Mouse (Mus musculus): Measurements from ENCODE around the gene Plod3. TPM values are rescaled to one million over a fixed set of nuclear protein-coding genes. Genes with fewer than 3 reads are reported as not detected.

Plod3 gene
- polyA plus RNA-seq, 1 experiment from 2014 or later, result 21.7 TPM

- no peak for ATAC-seq
- H3K4me2 ChIP-seq (ENCODE audit: low read length), result peak within 1 kb of the TSS; percentile 93
These were observed 1.1 kb downstream of the Plod3 start, which contains the start of gene Znhit1 for GRCm38 (mm10) chr5:136987934-136988271. Znhit1 (minus strand) TSS chr5:136988021.

GRCm38 (mm10) chr5:136988420-136988819 is 1.6 kb downstream of the Plod3 start:
- H3K4me1 ChIP-seq (ENCODE audit: control insufficient read depth, insufficient read depth, low read length), result peaks cover 8% of the 10 kb centered on the region
- no peaks in the 10 kb centered on the region for H3K9me3 ChIP-seq (replicated peaks; ENCODE audit: control insufficient read depth, low read length)
- H3K27ac ChIP-seq (ENCODE audit: low read depth, low read length), result no peak overlapping the region
- H3K4me3 ChIP-seq (ENCODE audit: low read depth, low read length), result peak overlapping the region; percentile 87
- H3K9ac ChIP-seq (ENCODE audit: low read length), result peak overlapping the region; percentile 98
- DNase-seq (ENCODE audit: low spot score) (peak; percentile 33), ATAC-seq (no peak)
- WGBS, result 74% methylated on average over 4 of the region's 7 CpGs
- H3K27me3 ChIP-seq (replicated peaks; ENCODE audit: control insufficient read depth, insufficient read depth, low read length), result no peaks in the 10 kb centered on the region
- H3K36me3 ChIP-seq (ENCODE audit: control insufficient read depth, insufficient read depth, low read length), result peaks cover 54% of the 10 kb centered on the region
- peak overlapping the region; percentile 93 for H3K4me2 ChIP-seq (ENCODE audit: low read length)

More at GRCm38 (mm10) chr5:136987934-136988271, 1.1 kb downstream of the Plod3 start, which contains the start of gene Znhit1:
- peaks cover 8% of the 10 kb centered on the region for H3K4me1 ChIP-seq (ENCODE audit: control insufficient read depth, insufficient read depth, low read length)
- peak; percentile 32 for DNase-seq (ENCODE audit: low spot score)
- H3K27me3 ChIP-seq (replicated peaks; ENCODE audit: control insufficient read depth, insufficient read depth, low read length), result no peaks in the 10 kb centered on the region
- no peaks in the 10 kb centered on the region for H3K9me3 ChIP-seq (replicated peaks; ENCODE audit: control insufficient read depth, low read length)
- peaks cover 50% of the 10 kb centered on the region for H3K36me3 ChIP-seq (ENCODE audit: control insufficient read depth, insufficient read depth, low read length)
- peak within 1 kb of the TSS; percentile 98 for H3K9ac ChIP-seq (ENCODE audit: low read length)
- H3K27ac ChIP-seq (ENCODE audit: low read depth, low read length), result peak within 1 kb of the TSS; percentile 94
- WGBS, result 7% methylated on average over 12 of the region's 12 CpGs
- H3K4me3 ChIP-seq (ENCODE audit: low read depth, low read length), result peak within 1 kb of the TSS; percentile 87

GRCm38 (mm10) chr5:136989801-136990200 is 3.0 kb downstream of the Plod3 start:
- WGBS, result 84% methylated on average over 6 of the region's 6 CpGs
- no peak for ATAC-seq
- Histone ChIP-seq H3K36me3 (ENCODE audit: control insufficient read depth, insufficient read depth, low read length) (peaks cover 60% of the 10 kb centered on the region), H3K4me2 (ENCODE audit: low read length) (no peak overlapping the region), H3K27me3 (replicated peaks; ENCODE audit: control insufficient read depth, insufficient read depth, low read length) (no peaks in the 10 kb centered on the region), H3K27ac (ENCODE audit: low read depth, low read length) (no peak overlapping the region), H3K4me1 (ENCODE audit: control insufficient read depth, insufficient read depth, low read length) (peaks cover 8% of the 10 kb centered on the region), H3K9me3 (replicated peaks; ENCODE audit: control insufficient read depth, low read length) (no peaks in the 10 kb centered on the region), H3K9ac (ENCODE audit: low read length) (no peak overlapping the region), H3K4me3 (ENCODE audit: low read depth, low read length) (no peak overlapping the region)
- DNase-seq (ENCODE audit: low spot score), result no peak

- DNase-seq (ENCODE audit: low spot score) (no peak), ATAC-seq (no peak)
- no peak overlapping the region for H3K9ac ChIP-seq (ENCODE audit: low read length)
- H3K4me1 ChIP-seq (ENCODE audit: control insufficient read depth, insufficient read depth, low read length), result no peaks in the 10 kb centered on the region
- no peaks in the 10 kb centered on the region for H3K27me3 ChIP-seq (replicated peaks; ENCODE audit: control insufficient read depth, insufficient read depth, low read length)
- 78% methylated on average over 4 of the region's 5 CpGs for WGBS
- no peak overlapping the region for H3K4me2 ChIP-seq (ENCODE audit: low read length)
- H3K9me3 ChIP-seq (replicated peaks; ENCODE audit: control insufficient read depth, low read length), result no peaks in the 10 kb centered on the region
- no peak overlapping the region for H3K4me3 ChIP-seq (ENCODE audit: low read depth, low read length)
- H3K36me3 ChIP-seq (ENCODE audit: control insufficient read depth, insufficient read depth, low read length), result peaks cover 24% of the 10 kb centered on the region
- no peak overlapping the region for H3K27ac ChIP-seq (ENCODE audit: low read depth, low read length)
These were observed 12.6 kb downstream of the Plod3 start for GRCm38 (mm10) chr5:136999449-136999848.

- WGBS, result 88% methylated on average over 2 of the region's 2 CpGs
- Histone ChIP-seq H3K4me2 (ENCODE audit: low read length) (no peak overlapping the region), H3K9me3 (replicated peaks; ENCODE audit: control insufficient read depth, low read length) (no peaks in the 10 kb centered on the region), H3K36me3 (ENCODE audit: control insufficient read depth, insufficient read depth, low read length) (peaks cover 12% of the 10 kb centered on the region), H3K4me1 (ENCODE audit: control insufficient read depth, insufficient read depth, low read length) (no peaks in the 10 kb centered on the region), H3K9ac (ENCODE audit: low read length) (no peak overlapping the region), H3K4me3 (ENCODE audit: low read depth, low read length) (no peak overlapping the region), H3K27me3 (replicated peaks; ENCODE audit: control insufficient read depth, insufficient read depth, low read length) (no peaks in the 10 kb centered on the region), H3K27ac (ENCODE audit: low read depth, low read length) (no peak overlapping the region)
- ATAC-seq (no peak), DNase-seq (ENCODE audit: low spot score) (no peak)
These were observed 13.8 kb downstream of the Plod3 start for GRCm38 (mm10) chr5:137000612-137001011.

- H3K27me3 ChIP-seq (replicated peaks; ENCODE audit: control insufficient read depth, insufficient read depth, low read length), result no peaks in the 10 kb centered on the region
- no peak overlapping the region for H3K4me2 ChIP-seq (ENCODE audit: low read length)
- ATAC-seq, result no peak
- WGBS, result 64% methylated on average over 8 of the region's 8 CpGs
- H3K36me3 ChIP-seq (ENCODE audit: control insufficient read depth, insufficient read depth, low read length), result no peaks in the 10 kb centered on the region
- DNase-seq (ENCODE audit: low spot score), result no peak
- H3K9ac ChIP-seq (ENCODE audit: low read length), result no peak overlapping the region
- H3K4me3 ChIP-seq (ENCODE audit: low read depth, low read length), result no peak overlapping the region
- H3K4me1 ChIP-seq (ENCODE audit: control insufficient read depth, insufficient read depth, low read length), result no peaks in the 10 kb centered on the region
- H3K27ac ChIP-seq (ENCODE audit: low read depth, low read length), result no peak overlapping the region
- no peaks in the 10 kb centered on the region for H3K9me3 ChIP-seq (replicated peaks; ENCODE audit: control insufficient read depth, low read length)
These were observed 20.5 kb downstream of the Plod3 start for GRCm38 (mm10) chr5:137007276-137007675.

GRCm38 (mm10) chr5:137009988-137010387 is 23.2 kb downstream of the Plod3 start:
- peak; percentile 68 for DNase-seq (ENCODE audit: low spot score)
- Histone ChIP-seq H3K27ac (ENCODE audit: low read depth, low read length) (no peak overlapping the region), H3K27me3 (replicated peaks; ENCODE audit: control insufficient read depth, insufficient read depth, low read length) (no peaks in the 10 kb centered on the region), H3K9me3 (replicated peaks; ENCODE audit: control insufficient read depth, low read length) (no peaks in the 10 kb centered on the region), H3K4me3 (ENCODE audit: low read depth, low read length) (no peak overlapping the region), H3K4me2 (ENCODE audit: low read length) (no peak overlapping the region), H3K4me1 (ENCODE audit: control insufficient read depth, insufficient read depth, low read length) (no peaks in the 10 kb centered on the region), H3K9ac (ENCODE audit: low read length) (no peak overlapping the region), H3K36me3 (ENCODE audit: control insufficient read depth, insufficient read depth, low read length) (no peaks in the 10 kb centered on the region)
- WGBS, result 14% methylated on average over 3 of the region's 3 CpGs
- no peak for ATAC-seq

GRCm38 (mm10) chr5:137012401-137012950 is 25.7 kb downstream of the Plod3 start:
- 77% methylated on average over 15 of the region's 15 CpGs for WGBS
- Histone ChIP-seq H3K27me3 (replicated peaks; ENCODE audit: control insufficient read depth, insufficient read depth, low read length) (no peaks in the 10 kb centered on the region), H3K9ac (ENCODE audit: low read length) (no peak overlapping the region), H3K9me3 (replicated peaks; ENCODE audit: control insufficient read depth, low read length) (no peaks in the 10 kb centered on the region), H3K36me3 (ENCODE audit: control insufficient read depth, insufficient read depth, low read length) (no peaks in the 10 kb centered on the region), H3K27ac (ENCODE audit: low read depth, low read length) (no peak overlapping the region), H3K4me1 (ENCODE audit: control insufficient read depth, insufficient read depth, low read length) (no peaks in the 10 kb centered on the region), H3K4me3 (ENCODE audit: low read depth, low read length) (no peak overlapping the region), H3K4me2 (ENCODE audit: low read length) (no peak overlapping the region)
- ATAC-seq (no peak), DNase-seq (ENCODE audit: low spot score) (no peak)

- no peak for DNase-seq (ENCODE audit: low spot score)
- Histone ChIP-seq H3K27ac (ENCODE audit: low read depth, low read length) (no peak overlapping the region), H3K9me3 (replicated peaks; ENCODE audit: control insufficient read depth, low read length) (no peaks in the 10 kb centered on the region), H3K4me1 (ENCODE audit: control insufficient read depth, insufficient read depth, low read length) (no peaks in the 10 kb centered on the region), H3K27me3 (replicated peaks; ENCODE audit: control insufficient read depth, insufficient read depth, low read length) (no peaks in the 10 kb centered on the region), H3K36me3 (ENCODE audit: control insufficient read depth, insufficient read depth, low read length) (no peaks in the 10 kb centered on the region), H3K9ac (ENCODE audit: low read length) (no peak overlapping the region), H3K4me3 (ENCODE audit: low read depth, low read length) (no peak overlapping the region), H3K4me2 (ENCODE audit: low read length) (no peak overlapping the region)
- ATAC-seq, result no peak
- 87% methylated on average over 3 of the region's 3 CpGs for WGBS
These were observed 29.1 kb downstream of the Plod3 start for GRCm38 (mm10) chr5:137015913-137016312.

All from forebrain, embryonic 14.5 days (tissue).